Mouse (Mus musculus): ENCODE results near the gene Scaf8. TPM values are rescaled to one million over a fixed set of nuclear protein-coding genes. Genes with fewer than 3 reads are reported as not detected.

Scaf8 gene
- polyA plus RNA-seq, 1 experiment from 2014 or later: 4.2 TPM

DNA sequence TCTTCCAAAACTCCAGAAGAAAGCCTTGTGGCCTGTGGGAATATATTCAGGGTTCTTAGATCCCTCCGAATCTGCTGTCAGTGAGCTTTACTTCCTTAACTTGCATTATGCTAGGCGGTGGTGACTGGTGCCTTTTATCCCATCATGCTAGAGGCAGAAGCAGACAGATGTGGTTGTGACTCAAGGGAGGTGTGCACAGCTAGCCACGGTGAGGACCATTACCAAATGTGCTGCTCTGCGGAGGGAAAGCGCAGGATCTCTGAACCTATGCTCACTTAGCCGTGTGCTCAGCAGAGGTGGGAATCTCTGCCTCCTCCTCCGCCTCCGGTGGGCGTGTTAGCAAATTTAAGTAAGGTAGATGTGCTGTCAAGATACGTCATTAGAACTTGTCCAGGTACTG lies 98.1 kb downstream of the Scaf8 start:
- no peak overlapping the region for H3K9ac ChIP-seq (replicated peaks)
- no peaks in the 10 kb centered on the region for H3K9me3 ChIP-seq (ENCODE audit: low read length)
- H3K4me2 ChIP-seq (ENCODE audit: low read depth, low read length): no peak overlapping the region
- H3K27me3 ChIP-seq (ENCODE audit: insufficient read depth, low read length): no peaks in the 10 kb centered on the region
- TF ChIP-seq EP300 (IDR thresholded peaks at IDR 0.05; ENCODE audit: low read depth): no peak
- no peak for TF ChIP-seq CTCF (IDR thresholded peaks at IDR 0.05; ENCODE audit: low read depth)
- peaks cover 11% of the 10 kb centered on the region; the same call in 1 of the 2 replicates for H3K4me1 ChIP-seq (ENCODE audit: insufficient read depth)
- DNase-seq (no peak), ATAC-seq (no peak)
- 89% methylated on average over 10 of the region's 10 CpGs for WGBS (ENCODE audit: insufficient replicate concordance)
- peaks cover 21% of the 10 kb centered on the region for H3K36me3 ChIP-seq (replicated peaks; ENCODE audit: insufficient read depth, low read length)
- no peak overlapping the region for H3K27ac ChIP-seq (ENCODE audit: low read depth)
- H3K4me3 ChIP-seq (ENCODE audit: low read depth, low read length): no peak overlapping the region

DNA sequence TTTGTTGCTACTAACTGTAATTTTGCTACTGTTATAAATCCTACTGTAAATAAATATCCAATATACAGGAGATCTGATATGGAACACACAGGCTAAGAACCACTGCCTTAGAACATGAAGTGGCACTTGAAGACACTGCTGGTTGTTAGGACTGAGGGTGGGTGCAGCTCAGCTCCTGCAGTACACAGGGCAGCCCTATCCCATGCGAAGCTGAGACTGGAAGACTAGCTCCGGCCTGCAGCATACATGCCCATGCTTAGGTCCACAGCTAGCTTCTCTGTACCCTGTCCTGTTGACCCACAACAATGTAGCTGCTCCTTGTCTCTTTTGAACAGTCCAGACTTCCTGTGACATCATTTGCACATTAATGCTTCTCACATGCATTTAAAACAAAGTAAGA lies 100.1 kb downstream of the Scaf8 start:
- H3K27me3 ChIP-seq (ENCODE audit: insufficient read depth, low read length): no peaks in the 10 kb centered on the region
- H3K4me3 ChIP-seq (ENCODE audit: low read depth, low read length): no peak overlapping the region
- H3K4me2 ChIP-seq (ENCODE audit: low read depth, low read length): no peak overlapping the region
- H3K27ac ChIP-seq (ENCODE audit: low read depth): no peak overlapping the region
- ATAC-seq (no peak), DNase-seq (no peak)
- WGBS (ENCODE audit: insufficient replicate concordance): 90% methylated on average over 2 of the region's 2 CpGs
- H3K9me3 ChIP-seq (ENCODE audit: low read length): no peaks in the 10 kb centered on the region
- peaks cover 11% of the 10 kb centered on the region; the same call in 1 of the 2 replicates for H3K4me1 ChIP-seq (ENCODE audit: insufficient read depth)
- no peak overlapping the region for H3K9ac ChIP-seq (replicated peaks)
- TF ChIP-seq CTCF (IDR thresholded peaks at IDR 0.05; ENCODE audit: low read depth): no peak
- TF ChIP-seq EP300 (IDR thresholded peaks at IDR 0.05; ENCODE audit: low read depth): no peak
- H3K36me3 ChIP-seq (replicated peaks; ENCODE audit: insufficient read depth, low read length): peaks cover 21% of the 10 kb centered on the region

DNA sequence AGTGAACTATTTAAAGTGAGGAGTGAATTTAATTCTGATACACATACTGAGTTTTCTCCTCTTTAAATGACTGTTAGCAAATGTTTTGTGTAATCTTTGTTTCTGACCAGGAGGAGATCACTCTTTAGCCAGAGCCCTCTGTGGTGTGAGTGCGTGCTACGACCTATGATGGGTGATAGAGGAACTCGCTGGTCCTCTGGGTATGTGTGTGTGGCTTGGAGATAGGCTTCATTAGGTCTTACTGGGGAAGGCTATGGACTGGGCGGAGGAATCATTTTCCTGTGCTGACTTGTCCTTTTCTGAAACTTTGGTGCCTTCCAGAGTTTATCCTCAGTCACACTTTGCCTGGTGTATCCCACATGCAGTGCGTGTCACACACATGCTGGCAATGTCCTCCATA lies 102.3 kb downstream of the Scaf8 start:
- no peak overlapping the region for H3K27ac ChIP-seq (ENCODE audit: low read depth)
- no peak overlapping the region for H3K4me3 ChIP-seq (ENCODE audit: low read depth, low read length)
- H3K9me3 ChIP-seq (ENCODE audit: low read length): no peaks in the 10 kb centered on the region
- no peaks in the 10 kb centered on the region for H3K27me3 ChIP-seq (ENCODE audit: insufficient read depth, low read length)
- peaks cover 21% of the 10 kb centered on the region for H3K36me3 ChIP-seq (replicated peaks; ENCODE audit: insufficient read depth, low read length)
- ATAC-seq: no peak
- no peak overlapping the region for H3K9ac ChIP-seq (replicated peaks)
- H3K4me2 ChIP-seq (ENCODE audit: low read depth, low read length): no peak overlapping the region
- no peak for TF ChIP-seq CTCF (IDR thresholded peaks at IDR 0.05; ENCODE audit: low read depth)
- TF ChIP-seq EP300 (IDR thresholded peaks at IDR 0.05; ENCODE audit: low read depth): no peak
- H3K4me1 ChIP-seq (ENCODE audit: insufficient read depth): no peaks in the 10 kb centered on the region
- DNase-seq: no peak
- WGBS (ENCODE audit: insufficient replicate concordance): 62% methylated on average over 5 of the region's 5 CpGs

DNA sequence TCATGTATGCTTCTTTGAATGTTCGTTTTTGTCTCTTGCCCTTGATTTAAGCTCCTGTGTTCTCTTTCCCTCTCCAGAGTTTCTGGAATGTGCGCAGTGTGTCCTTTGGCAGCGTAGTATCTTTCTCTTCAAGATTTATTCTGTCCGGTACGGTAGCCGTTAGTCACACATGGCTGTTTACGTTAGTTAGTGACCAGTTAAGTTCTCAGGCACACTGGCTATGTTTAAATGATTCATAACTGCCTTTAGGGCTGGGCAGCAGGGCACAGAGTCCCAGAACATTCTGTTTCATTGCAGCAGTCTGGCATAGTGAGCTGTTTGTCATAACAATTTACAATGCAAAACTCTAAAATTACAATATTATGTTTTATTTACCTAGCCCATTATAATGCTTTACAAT lies 103.6 kb downstream of the Scaf8 start:
- no peaks in the 10 kb centered on the region for H3K9me3 ChIP-seq (ENCODE audit: low read length)
- H3K9ac ChIP-seq (replicated peaks): no peak overlapping the region
- H3K4me3 ChIP-seq (ENCODE audit: low read depth, low read length): no peak overlapping the region
- H3K4me1 ChIP-seq (ENCODE audit: insufficient read depth): no peaks in the 10 kb centered on the region
- ATAC-seq (no peak), DNase-seq (no peak)
- H3K27me3 ChIP-seq (ENCODE audit: insufficient read depth, low read length): no peaks in the 10 kb centered on the region
- no peak overlapping the region for H3K27ac ChIP-seq (ENCODE audit: low read depth)
- no peak overlapping the region for H3K4me2 ChIP-seq (ENCODE audit: low read depth, low read length)
- no peak for TF ChIP-seq CTCF (IDR thresholded peaks at IDR 0.05; ENCODE audit: low read depth)
- no peak for TF ChIP-seq EP300 (IDR thresholded peaks at IDR 0.05; ENCODE audit: low read depth)
- peaks cover 21% of the 10 kb centered on the region for H3K36me3 ChIP-seq (replicated peaks; ENCODE audit: insufficient read depth, low read length)
- WGBS (ENCODE audit: insufficient replicate concordance): 82% methylated on average over 7 of the region's 7 CpGs

DNA sequence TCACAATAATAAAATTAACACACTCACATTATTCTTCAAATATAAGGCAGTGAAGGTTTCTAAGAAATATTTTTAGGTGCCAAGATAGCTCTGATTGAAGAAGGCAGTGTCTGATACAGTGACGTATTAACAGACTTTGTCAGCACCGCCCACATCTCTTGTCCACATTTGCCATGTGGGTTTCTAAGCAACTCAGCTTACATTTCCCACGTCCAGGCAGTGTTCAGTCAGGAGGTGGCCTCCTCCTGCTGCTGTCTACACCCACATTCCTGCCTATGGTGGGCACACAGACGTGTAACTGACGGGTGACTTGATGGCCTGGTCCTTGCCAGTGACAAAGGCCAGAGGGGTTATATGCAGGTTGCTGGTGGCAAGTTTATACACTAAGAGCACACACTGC lies 104.1 kb downstream of the Scaf8 start:
- ATAC-seq: no peak
- 64% methylated on average over 5 of the region's 5 CpGs for WGBS (ENCODE audit: insufficient replicate concordance)

DNA sequence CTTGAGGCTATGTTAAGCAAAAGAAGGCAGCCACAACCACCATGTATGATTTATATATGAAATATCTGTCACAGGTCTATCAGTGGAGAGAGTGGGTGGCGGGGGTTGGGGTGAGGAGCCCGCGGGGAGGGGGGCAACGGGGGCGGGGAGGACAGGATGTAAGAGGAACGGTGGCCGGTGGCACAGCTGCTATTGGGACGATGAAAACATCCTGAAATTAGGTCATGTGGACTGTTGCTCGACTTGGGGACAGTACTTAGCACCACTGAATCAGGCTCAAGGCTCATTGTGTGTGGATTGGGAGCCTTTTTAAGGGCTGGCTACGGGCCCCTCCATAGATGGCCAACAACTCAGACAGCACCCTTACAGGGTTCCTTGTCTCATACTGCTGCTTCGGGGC lies 105.4 kb downstream of the Scaf8 start:
- Histone ChIP-seq H3K9ac (replicated peaks) (no peak overlapping the region), H3K9me3 (ENCODE audit: low read length) (no peaks in the 10 kb centered on the region), H3K4me3 (ENCODE audit: low read depth, low read length) (no peak overlapping the region), H3K27ac (ENCODE audit: low read depth) (no peak overlapping the region), H3K27me3 (ENCODE audit: insufficient read depth, low read length) (no peaks in the 10 kb centered on the region), H3K36me3 (replicated peaks; ENCODE audit: insufficient read depth, low read length) (peaks cover 12% of the 10 kb centered on the region), H3K4me2 (ENCODE audit: low read depth, low read length) (no peak overlapping the region), H3K4me1 (ENCODE audit: insufficient read depth) (no peaks in the 10 kb centered on the region)
- DNase-seq: no peak
- no peak for TF ChIP-seq EP300 (IDR thresholded peaks at IDR 0.05; ENCODE audit: low read depth)
- TF ChIP-seq CTCF (IDR thresholded peaks at IDR 0.05; ENCODE audit: low read depth): no peak
- no peak; the same call in 1 of the 2 replicates for ATAC-seq
- WGBS (ENCODE audit: insufficient replicate concordance): 32% methylated on average over 11 of the region's 11 CpGs

More for the DNA sequence above, 104.1 kb downstream of the Scaf8 start:
- Histone ChIP-seq H3K4me2 (ENCODE audit: low read depth, low read length) (no peak overlapping the region), H3K27ac (ENCODE audit: low read depth) (no peak overlapping the region), H3K9me3 (ENCODE audit: low read length) (no peaks in the 10 kb centered on the region), H3K36me3 (replicated peaks; ENCODE audit: insufficient read depth, low read length) (peaks cover 21% of the 10 kb centered on the region), H3K27me3 (ENCODE audit: insufficient read depth, low read length) (no peaks in the 10 kb centered on the region), H3K4me1 (ENCODE audit: insufficient read depth) (no peaks in the 10 kb centered on the region), H3K4me3 (ENCODE audit: low read depth, low read length) (no peak overlapping the region), H3K9ac (replicated peaks) (no peak overlapping the region)
- TF ChIP-seq CTCF (IDR thresholded peaks at IDR 0.05; ENCODE audit: low read depth) (no peak), EP300 (IDR thresholded peaks at IDR 0.05; ENCODE audit: low read depth) (no peak)
- DNase-seq: no peak

DNA sequence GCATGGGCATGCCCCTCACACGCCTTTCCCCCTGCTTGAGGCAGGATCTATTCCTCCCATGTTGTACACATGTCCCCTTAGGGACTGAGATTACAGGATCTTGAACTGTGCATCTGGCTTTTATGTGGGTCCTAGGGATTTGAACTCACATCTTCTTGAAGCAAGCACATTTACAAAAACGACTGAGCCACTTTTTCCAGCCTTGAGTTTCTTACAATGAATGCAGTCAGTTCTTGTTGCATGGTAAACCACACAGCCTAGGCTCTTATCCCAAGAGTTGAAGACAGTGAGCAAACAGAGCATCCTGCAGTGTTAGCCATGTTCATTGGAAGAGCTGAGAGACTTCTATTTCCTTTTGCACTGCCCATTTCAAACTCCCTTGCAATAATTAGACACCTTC lies 108.3 kb downstream of the Scaf8 start:
- H3K36me3 ChIP-seq (replicated peaks; ENCODE audit: insufficient read depth, low read length): no peaks in the 10 kb centered on the region; the same call in 1 of the 2 replicates
- DNase-seq (no peak), ATAC-seq (no peak)
- no peaks in the 10 kb centered on the region for H3K27me3 ChIP-seq (ENCODE audit: insufficient read depth, low read length)
- 48% methylated on average over 2 of the region's 2 CpGs for WGBS (ENCODE audit: insufficient replicate concordance)
- H3K9me3 ChIP-seq (ENCODE audit: low read length): no peaks in the 10 kb centered on the region
- H3K4me1 ChIP-seq (ENCODE audit: insufficient read depth): no peaks in the 10 kb centered on the region
- H3K27ac ChIP-seq (ENCODE audit: low read depth): no peak overlapping the region
- no peak overlapping the region for H3K9ac ChIP-seq (replicated peaks)
- H3K4me3 ChIP-seq (ENCODE audit: low read depth, low read length): no peak overlapping the region
- no peak for TF ChIP-seq CTCF (IDR thresholded peaks at IDR 0.05; ENCODE audit: low read depth)
- TF ChIP-seq EP300 (IDR thresholded peaks at IDR 0.05; ENCODE audit: low read depth): no peak
- no peak overlapping the region for H3K4me2 ChIP-seq (ENCODE audit: low read depth, low read length)

Data from liver, postnatal 0 days (tissue).